Mouse (Mus musculus): ENCODE measurements around the gene Zfp579.

- TF ChIP-seq RCOR1 (IDR thresholded peaks at IDR 0.05; ENCODE audit: low read depth, low read length) = no peak
- TF ChIP-seq MEF2A (IDR thresholded peaks at IDR 0.05; ENCODE audit: extremely low read depth, insufficient replicate concordance, low read depth, low read length, poor library complexity, severe bottlenecking) = no peak
- TF ChIP-seq CTCF (IDR thresholded peaks at IDR 0.05 in 2 of 3, conservative IDR thresholded peaks at IDR 0.05 in 1 of 3; ENCODE audit: control insufficient read depth in 1 of 3, insufficient read depth in 1 of 3, low read depth in 2 of 3, low read length in 3 of 3, poor library complexity in 1 of 3, severe bottlenecking in 1 of 3) = no peak
- TF ChIP-seq NRF1 (IDR thresholded peaks at IDR 0.05; ENCODE audit: insufficient read depth, low read depth, low read length, poor library complexity, severe bottlenecking) = no peak
- TF ChIP-seq MAFK (IDR thresholded peaks at IDR 0.05; ENCODE audit: borderline replicate concordance, low read depth, low read length) = no peak
- no peak for TF ChIP-seq POLR2A (IDR thresholded peaks at IDR 0.05; ENCODE audit: control insufficient read depth in 1 of 2, insufficient read depth in 1 of 2, low read depth in 1 of 2, low read length in 2 of 2, poor library complexity in 1 of 2)
- TF ChIP-seq HCFC1 (IDR thresholded peaks at IDR 0.05; ENCODE audit: low read depth, low read length) = no peak
- no peak for TF ChIP-seq UBTF (IDR thresholded peaks at IDR 0.05; ENCODE audit: borderline replicate concordance, insufficient read depth, low read depth, low read length)
- no peak for TF ChIP-seq MYB (IDR thresholded peaks at IDR 0.05; ENCODE audit: low read depth, low read length)
- TF ChIP-seq NELFE (IDR thresholded peaks at IDR 0.05; ENCODE audit: low read depth, low read length) = no peak
- no peak for TF ChIP-seq EP300 (IDR thresholded peaks at IDR 0.05; ENCODE audit: low read depth in 1 of 2, low read length in 2 of 2)
Observed at GRCm38 (mm10) chr7:4948386-4948785, 47.6 kb downstream of the Zfp579 start.

All from MEL (cell line).